Mouse (Mus musculus): ENCODE measurements around the gene Eno1. TPM values are rescaled to one million over a fixed set of nuclear protein-coding genes. Genes with fewer than 3 reads are reported as not detected.

The Eno1 gene
- polyA plus RNA-seq, 1 experiment from 2014 or later, result 2,517 TPM

Other genes with a start within 250 kb of the Eno1 start
- gene H6pd, start 227.7 kb upstream of the Eno1 start, polyA plus RNA-seq (2016; fragmentation: Nextera tagmentation; extraction: Ambion mirVana), result 4.8 and 5.6 TPM in 2 replicates
- gene Gpr157, start 149.4 kb upstream of the Eno1 start, polyA plus RNA-seq (2016; fragmentation: Nextera tagmentation; extraction: Ambion mirVana), result 0.59 and 0.81 TPM in 2 replicates
- 1.1 and 2.0 TPM in 2 replicates for gene Slc2a5, start 117.4 kb upstream of the Eno1 start, polyA plus RNA-seq (2016; fragmentation: Nextera tagmentation; extraction: Ambion mirVana)
- gene Slc2a7, start 87.7 kb upstream of the Eno1 start, polyA plus RNA-seq (2016; fragmentation: Nextera tagmentation; extraction: Ambion mirVana), result not detected in 2 replicates
- gene Car6, start 35.4 kb upstream of the Eno1 start, polyA plus RNA-seq (2016; fragmentation: Nextera tagmentation; extraction: Ambion mirVana), result 0.14 TPM in 1 of 2 replicates, not detected in the other
- 29.4 and 40.4 TPM in 2 replicates for gene Rere, start 44.9 kb downstream of the Eno1 start, polyA plus RNA-seq (2016; fragmentation: Nextera tagmentation; extraction: Ambion mirVana)

All from hindbrain, embryonic 10.5 days (tissue).